Mouse (Mus musculus) E14TG2a.4 (cell line): ENCODE results near the gene Adrb1.
"Not testable (repeated sequence)": the region's sequence is repeated elsewhere in the genome, so short reads cannot be mapped to it uniquely, and the experiment has no call there.

Source experiments
- CTCF ChIP-seq: conservative IDR thresholded peaks from 2 replicates; pipeline ENCODE4 v1.5.1; 2014; ENCODE audit warnings: low read length
- NANOG ChIP-seq: IDR thresholded peaks from 2 replicates; pipeline ENCODE4 v1.6.1; 2014; ENCODE audit warnings: borderline replicate concordance, low read length, mixed read lengths
- POU5F1 ChIP-seq: IDR thresholded peaks from 2 replicates; pipeline ENCODE4 v1.6.1; 2014; ENCODE audit warnings: low read length, borderline replicate concordance

DNA sequence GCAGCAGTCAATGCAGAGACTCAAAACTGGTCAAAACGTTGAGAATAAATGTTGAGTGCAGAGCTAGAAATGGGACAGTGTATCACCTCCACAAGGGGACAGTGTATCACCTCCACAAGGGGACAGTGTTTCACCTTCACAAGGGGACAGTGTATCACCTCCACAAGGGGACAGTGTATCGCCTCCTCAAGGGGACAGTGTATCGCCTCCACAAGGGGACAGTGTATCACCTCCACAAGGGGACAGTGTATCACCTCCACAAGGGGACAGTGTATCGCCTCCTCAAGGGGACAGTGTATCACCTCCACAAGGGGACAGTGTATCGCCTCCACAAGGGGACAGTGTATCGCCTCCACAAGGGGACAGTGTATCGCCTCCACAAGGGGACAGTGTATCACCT is 56.5 kb downstream of the Adrb1 start:
- not testable (repeated sequence) for TF ChIP-seq CTCF, POU5F1, NANOG
